Mouse (Mus musculus) MEL (cell line): Measurements from ENCODE around the gene Myh7. TPM values are rescaled to one million over a fixed set of nuclear protein-coding genes. Genes with fewer than 3 reads are reported as not detected.
"Not testable (repeated sequence)": the region's sequence is repeated elsewhere in the genome, so short reads cannot be mapped to it uniquely, and the experiment has no call there.

Source experiments
- DNase-seq: peaks from one replicate; pipeline ENCODE4 v3.0.0; 2011; ENCODE audit warnings: low read depth, low spot score
- H3K27ac ChIP-seq: 2 replicates; pipeline ENCODE4 v1.5.1; 2012; ENCODE audit warnings: low read depth, mild to moderate bottlenecking, control low read depth, low read length, moderate library complexity; ENCODE audit not compliant: control insufficient read depth
- H3K27me3 ChIP-seq, 2 experiments: fragments of 150-350 bp in 1 of 2; sonication (generic) in 1 of 2; 2 replicates each; pipeline ENCODE4 v1.6.1; 2012; ENCODE audit warnings: low read length in 2 of 2, mild to moderate bottlenecking in 2 of 2, improper control_type of control experiment in 1 of 2, moderate library complexity in 1 of 2; ENCODE audit not compliant: insufficient read depth in 2 of 2, control insufficient read depth in 1 of 2
- H3K36me3 ChIP-seq, 2 experiments: 2 replicates each; pipeline ENCODE4 v1.6.1; 2012 to 2014; ENCODE audit warnings: low read length in 2 of 2, improper control_type of control experiment in 1 of 2, inconsistent platforms in 1 of 2, mild to moderate bottlenecking in 1 of 2; ENCODE audit not compliant: insufficient read depth in 2 of 2, control insufficient read depth in 1 of 2
- H3K4me1 ChIP-seq, 2 experiments: fragments of 150-350 bp in 1 of 2; sonication (generic) in 1 of 2; 2 replicates each; pipeline ENCODE4 v1.6.1; 2012; ENCODE audit warnings: low read length in 2 of 2, improper control_type of control experiment in 1 of 2, mild to moderate bottlenecking in 1 of 2; ENCODE audit not compliant: insufficient read depth in 2 of 2, control insufficient read depth in 1 of 2
- H3K4me3 ChIP-seq, 2 experiments: fragments of 150-350 bp in 1 of 2; sonication (generic) in 1 of 2; 2 replicates each; pipeline ENCODE4 v1.5.1; 2012; ENCODE audit warnings: low read depth in 2 of 2, low read length in 2 of 2, mild to moderate bottlenecking in 2 of 2, moderate library complexity in 2 of 2, control low read depth in 1 of 2, improper control_type of control experiment in 1 of 2; ENCODE audit not compliant: control insufficient read depth in 1 of 2, insufficient read depth in 1 of 2
- H3K79me2 ChIP-seq: 2 replicates; pipeline ENCODE4 v1.6.1; 2012; ENCODE audit warnings: mild to moderate bottlenecking, low read length, moderate library complexity; ENCODE audit not compliant: control insufficient read depth, poor library complexity, insufficient read depth
- H3K9ac ChIP-seq: 2 replicates; pipeline ENCODE4 v1.6.1; 2012; ENCODE audit warnings: low read depth, mild to moderate bottlenecking, control low read depth, low read length, moderate library complexity; ENCODE audit not compliant: control insufficient read depth, poor library complexity, severe bottlenecking
- H3K9me3 ChIP-seq: fragments of 150-350 bp; sonication (generic); replicated peaks from 2 replicates; pipeline ENCODE4 v1.6.1; 2012; ENCODE audit warnings: mild to moderate bottlenecking, low read length, improper control_type of control experiment, moderate library complexity; ENCODE audit not compliant: insufficient read depth
- ELF1 ChIP-seq: IDR thresholded peaks from 2 replicates; pipeline ENCODE4 v1.6.1; 2014; ENCODE audit warnings: low read depth, mild to moderate bottlenecking, inconsistent platforms, low read length, improper control_type of control experiment, moderate library complexity
- ETS1 ChIP-seq: IDR thresholded peaks from 2 replicates; pipeline ENCODE4 v1.6.1; 2012; ENCODE audit warnings: low read depth, mild to moderate bottlenecking, inconsistent platforms, low read length, improper control_type of control experiment, moderate library complexity
- GABPA ChIP-seq: IDR thresholded peaks from 2 replicates; pipeline ENCODE4 v1.6.1; 2012; ENCODE audit warnings: low read depth, mild to moderate bottlenecking, inconsistent platforms, low read length, improper control_type of control experiment, moderate library complexity
- HCFC1 ChIP-seq: IDR thresholded peaks from 2 replicates; pipeline ENCODE4 v1.6.1; 2012; ENCODE audit warnings: low read depth, mild to moderate bottlenecking, inconsistent platforms, low read length, improper control_type of control experiment, moderate library complexity
- KAT2A ChIP-seq: conservative IDR thresholded peaks from 2 replicates; pipeline ENCODE4 v1.6.1; 2012; ENCODE audit warnings: low read depth, low read length, improper control_type of control experiment, inconsistent platforms
- NRF1 ChIP-seq: IDR thresholded peaks from 2 replicates; pipeline ENCODE4 v1.6.1; 2014; ENCODE audit warnings: low read depth, mild to moderate bottlenecking, inconsistent platforms, low read length, improper control_type of control experiment, moderate library complexity; ENCODE audit not compliant: poor library complexity, insufficient read depth, severe bottlenecking
- POLR2A ChIP-seq, 2 experiments: IDR thresholded peaks; 2 replicates each; pipeline ENCODE4 v1.6.1; 2011 to 2012; ENCODE audit warnings: low read length in 2 of 2, mild to moderate bottlenecking in 2 of 2, control low read depth in 1 of 2, improper control_type of control experiment in 1 of 2, low read depth in 1 of 2, moderate library complexity in 1 of 2; ENCODE audit not compliant: control insufficient read depth in 1 of 2, insufficient read depth in 1 of 2, poor library complexity in 1 of 2
- POLR2AphosphoS2 ChIP-seq: IDR thresholded peaks from 2 replicates; pipeline ENCODE4 v1.6.1; 2011; ENCODE audit warnings: low read length, improper control_type of control experiment
- SIN3A ChIP-seq: IDR thresholded peaks from 2 replicates; pipeline ENCODE4 v1.6.1; 2012; ENCODE audit warnings: low read length, improper control_type of control experiment, inconsistent platforms
- SMC3 ChIP-seq: IDR thresholded peaks from 2 replicates; pipeline ENCODE4 v1.6.1; 2011; ENCODE audit warnings: low read depth, low read length, improper control_type of control experiment
- TAL1 ChIP-seq: IDR thresholded peaks from 2 replicates; pipeline ENCODE4 v1.6.1; 2012; ENCODE audit warnings: mild to moderate bottlenecking, inconsistent platforms, low read length, moderate library complexity, mixed read lengths
- ZMIZ1 ChIP-seq: IDR thresholded peaks from 2 replicates; pipeline ENCODE4 v1.6.1; 2012; ENCODE audit warnings: low read depth, mild to moderate bottlenecking, inconsistent platforms, low read length, improper control_type of control experiment, moderate library complexity
- polyA plus RNA-seq, 2 experiments: library from polyadenylated mRNA; stranded (reverse) in 1 of 2; unstranded in 1 of 2; fragments of >175 nt in 1 of 2; fragments of >200 nt in 1 of 2; gene quantifications; 2 replicates each; pipeline versions ENCODE4 v1.2.1 to v1.2.4; 2012; ENCODE audit warnings: low replicate concordance in 2 of 2, low read depth in 1 of 2; ENCODE audit not compliant: insufficient read length in 2 of 2, insufficient read depth in 1 of 2, missing spikeins in 1 of 2
- total RNA-seq: library from RNA; depleted of rRNA; stranded (reverse); fragments of 300-350 nt; gene quantifications from 2 replicates; pipeline ENCODE4 v1.2.3, GENCODE M21; 2012

Myh7 gene
- total and polyA plus RNA-seq, 3 experiments: not detected

- no peak overlapping the region for H3K9ac ChIP-seq
- no peak for DNase-seq
- peaks cover 0 to 4% of the 10 kb centered on the region in 2 experiments; a peak in 3 of 4 replicates for H3K27me3 ChIP-seq
- H3K9me3 ChIP-seq: no peaks in the 10 kb centered on the region
- TF ChIP-seq ETS1 (no peak), ZMIZ1 (no peak), HCFC1 (no peak), TAL1 (no peak)
- H3K4me1 ChIP-seq: no peaks in the 10 kb centered on the region
- H3K36me3 ChIP-seq: no peaks in the 10 kb centered on the region
- H3K27ac ChIP-seq: no peak overlapping the region
- no peaks in the 10 kb centered on the region for H3K79me2 ChIP-seq
- no peak overlapping the region for H3K4me3 ChIP-seq
Measured at GRCm38 (mm10) chr14:54989886-54990441, 4.5 kb downstream of the Myh7 start.

GRCm38 (mm10) chr14:54988882-54989281 is 5.5 kb downstream of the Myh7 start:
- Histone ChIP-seq H3K79me2 (no peaks in the 10 kb centered on the region), H3K36me3 (no peaks in the 10 kb centered on the region), H3K27me3 (peaks cover 0 to 4% of the 10 kb centered on the region in 2 experiments; a peak in 3 of 4 replicates), H3K9me3 (no peaks in the 10 kb centered on the region), H3K4me1 (no peaks in the 10 kb centered on the region), H3K9ac (no peak overlapping the region), H3K27ac (no peak overlapping the region), H3K4me3 (no peak overlapping the region)
- DNase-seq: no peak
- TF ChIP-seq POLR2AphosphoS2 (no peak), ETS1 (no peak), ELF1 (no peak), ZMIZ1 (no peak), KAT2A (no peak), SMC3 (no peak), SIN3A (no peak), NRF1 (no peak), GABPA (no peak), POLR2A (IDR thresholded peaks at IDR 0.05; ENCODE audit: control insufficient read depth in 1 of 2, insufficient read depth in 1 of 2, low read depth in 1 of 2, low read length in 2 of 2, poor library complexity in 1 of 2) (no peak)

DNA sequence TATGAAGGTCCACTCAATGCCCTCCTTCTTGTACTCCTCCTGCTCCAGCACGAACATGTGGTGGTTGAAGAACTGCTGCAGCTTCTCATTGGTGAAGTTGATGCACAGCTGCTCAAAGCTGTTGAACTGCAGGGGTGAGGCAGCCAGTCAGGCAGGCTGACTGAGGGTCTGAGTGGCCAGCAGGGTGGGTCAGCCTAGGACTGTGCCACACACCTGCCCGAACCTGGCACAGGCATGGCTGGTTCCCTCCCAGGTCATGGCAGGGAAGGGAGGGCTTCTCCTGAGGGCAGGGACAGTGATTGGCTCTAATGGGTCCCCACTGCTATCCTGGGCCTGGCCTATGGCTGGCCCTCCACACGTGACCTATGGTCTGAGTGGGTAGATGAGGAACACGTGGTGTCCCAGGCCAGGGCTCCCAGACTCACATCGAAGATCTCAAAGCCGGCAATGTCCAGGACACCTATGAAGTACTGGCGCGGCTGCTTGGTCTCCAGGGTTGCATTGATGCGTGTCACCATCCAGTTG is 6.0 kb downstream of the Myh7 start:
- not testable (repeated sequence) for H3K79me2 ChIP-seq, H3K9me3 ChIP-seq

More for the DNA sequence above, 6.0 kb downstream of the Myh7 start:
- H3K9ac ChIP-seq, H3K4me1 ChIP-seq, DNase-seq, H3K4me3 ChIP-seq, H3K27me3 ChIP-seq, H3K27ac ChIP-seq, H3K36me3 ChIP-seq: not testable (repeated sequence)
